Mouse (Mus musculus) heart, embryonic 13.5 days (tissue): ENCODE data around the gene Vps4b. TPM values are rescaled to one million over a fixed set of nuclear protein-coding genes. Genes with fewer than 3 reads are reported as not detected.
A peak's percentile ranks its signal among the peaks of the same experiment; 100 is the strongest.

Experiments used
- ATAC-seq: fragments of 200-750 bp; cut with Nextera tagmentation; 2 replicates; pipeline ENCODE4 v1.8.0; 2017; ENCODE audit warnings: moderate TSS enrichment; ENCODE audit not compliant: insufficient number of reproducible peaks, low FRiP score, low TSS enrichment; ENCODE audit errors: extremely low read depth
- H3K27ac ChIP-seq: fragments of 300-500 bp; sonication (generic); replicated peaks from 2 replicates; pipeline ENCODE4 v1.5.1; 2015; ENCODE audit warnings: moderate library complexity, mild to moderate bottlenecking, inconsistent platforms
- H3K27me3 ChIP-seq: fragments of 300-500 bp; sonication (generic); replicated peaks from 2 replicates; pipeline ENCODE4 v1.6.1; 2015; ENCODE audit warnings: mild to moderate bottlenecking, inconsistent platforms
- H3K36me3 ChIP-seq: fragments of 300-500 bp; sonication (generic); 2 replicates; pipeline ENCODE4 v1.6.1; 2015; ENCODE audit warnings: mild to moderate bottlenecking, inconsistent platforms
- H3K4me1 ChIP-seq: fragments of 300-500 bp; sonication (generic); 2 replicates; pipeline ENCODE4 v1.6.1; 2015; ENCODE audit warnings: inconsistent platforms
- H3K4me2 ChIP-seq: fragments of 300-500 bp; sonication (generic); 2 replicates; pipeline ENCODE4 v1.6.1; 2015; ENCODE audit warnings: inconsistent platforms, mild to moderate bottlenecking, moderate library complexity
- H3K4me3 ChIP-seq: fragments of 300-500 bp; sonication (generic); 2 replicates; pipeline ENCODE4 v1.5.1; 2015; ENCODE audit warnings: moderate library complexity, mild to moderate bottlenecking, inconsistent platforms
- H3K9ac ChIP-seq: fragments of 300-500 bp; sonication (generic); 2 replicates; pipeline ENCODE4 v1.6.1; 2015; ENCODE audit warnings: inconsistent platforms, mild to moderate bottlenecking, moderate library complexity
- H3K9me3 ChIP-seq: fragments of 300-500 bp; sonication (generic); 2 replicates; pipeline ENCODE4 v1.6.1; 2016; ENCODE audit warnings: inconsistent platforms
- WGBS: fragments of 180-500 bp; shearing (Covaris S2); methylation state at CpG from one replicate; pipeline ENCODE4 v1.1.7; 2015; ENCODE audit warnings: mixed read lengths; 5-methylcytosine and 5-hydroxymethylcytosine counted together
- polyA plus RNA-seq: library from polyadenylated mRNA; unstranded; fragments of >200 nt; fragmentation: Nextera tagmentation; extraction: Ambion mirVana; gene quantifications from 2 replicates; pipeline ENCODE4 v1.2.1, GENCODE M21; 2015

The Vps4b gene
- polyA plus RNA-seq, 1 experiment from 2014 or later, result 39.0 TPM

- WGBS, result 79% methylated on average over 13 of the region's 13 CpGs
These were observed 81.1 kb downstream of the Vps4b start for GRCm38 (mm10) chr1:106715111-106716083.

GRCm38 (mm10) chr1:106714530-106714981, 82.0 kb downstream of the Vps4b start:
- Histone ChIP-seq H3K4me3 (peak overlapping the region; percentile 88), H3K4me2 (peak overlapping the region; percentile 97), H3K4me1 (peaks cover 35% of the 10 kb centered on the region), H3K27me3 (no peaks in the 10 kb centered on the region), H3K36me3 (no peaks in the 10 kb centered on the region), H3K27ac (peak overlapping the region; percentile 89), H3K9ac (peak overlapping the region; percentile 95), H3K9me3 (no peaks in the 10 kb centered on the region)
- ATAC-seq, result no peak
- 4% methylated on average over 21 of the region's 21 CpGs for WGBS

More at GRCm38 (mm10) chr1:106715111-106716083, 81.1 kb downstream of the Vps4b start:
- Histone ChIP-seq H3K27me3 (no peaks in the 10 kb centered on the region), H3K9me3 (no peaks in the 10 kb centered on the region), H3K27ac (no peak overlapping the region), H3K9ac (peak overlapping the region; percentile 95; the same call in 1 of the 2 replicates), H3K4me3 (peak overlapping the region; percentile 88; the same call in 1 of the 2 replicates), H3K4me2 (peak overlapping the region; percentile 97; the same call in 1 of the 2 replicates), H3K36me3 (no peaks in the 10 kb centered on the region), H3K4me1 (peaks cover 31% of the 10 kb centered on the region)
- no peak for ATAC-seq

Other genes with a start within 250 kb of the Vps4b start
- 6.7 and 7.2 TPM in 2 replicates for gene Bcl2, start 82.5 kb downstream of the Vps4b start, polyA plus RNA-seq
- gene Kdsr, start 37.0 kb downstream of the Vps4b start, polyA plus RNA-seq, result 8.3 and 9.7 TPM in 2 replicates
- not detected in 2 replicates for gene Serpinb5, start 64.4 kb upstream of the Vps4b start, polyA plus RNA-seq
- gene Serpinb12, start 137.7 kb upstream of the Vps4b start, polyA plus RNA-seq, result 0.09 and 0.43 TPM in 2 replicates
- not detected in 2 replicates for gene Serpinb13, start 184.3 kb upstream of the Vps4b start, polyA plus RNA-seq